Mouse (Mus musculus) stomach, postnatal 0 days (tissue): ENCODE measurements around the gene Gm614. TPM values are rescaled to one million over a fixed set of nuclear protein-coding genes. Genes with fewer than 3 reads are reported as not detected.

Experiments
- ATAC-seq: fragments of 200-750 bp; cut with Nextera tagmentation; 2 replicates; pipeline ENCODE4 v1.8.0; 2017; ENCODE audit not compliant: low FRiP score, low TSS enrichment
- DNase-seq: peaks from one replicate; pipeline ENCODE4 v3.0.0-alpha.2; 2016; ENCODE audit warnings: low spot score
- H3K27ac ChIP-seq: fragments of 300-500 bp; sonication (generic); replicated peaks from 2 replicates; pipeline ENCODE4 v1.5.1; 2014; ENCODE audit warnings: mild to moderate bottlenecking, control low read depth
- H3K27me3 ChIP-seq: fragments of 300-500 bp; sonication (generic); 2 replicates; pipeline ENCODE4 v1.6.1; 2014; ENCODE audit warnings: low read length; ENCODE audit not compliant: control insufficient read depth, insufficient read depth
- H3K36me3 ChIP-seq: fragments of 300-500 bp; sonication (generic); 2 replicates; pipeline ENCODE4 v1.6.1; 2014; ENCODE audit warnings: low read length, mixed read lengths; ENCODE audit not compliant: control insufficient read depth, insufficient read depth
- H3K4me1 ChIP-seq: fragments of 300-500 bp; sonication (generic); replicated peaks from 2 replicates; pipeline ENCODE4 v1.6.1; 2014; ENCODE audit warnings: antibody characterized with exemption; ENCODE audit not compliant: control insufficient read depth, insufficient read depth
- H3K4me2 ChIP-seq: fragments of 300-500 bp; sonication (generic); replicated peaks from 2 replicates; pipeline ENCODE4 v1.6.1; 2014; ENCODE audit warnings: low read depth, mild to moderate bottlenecking, control low read depth, moderate library complexity
- H3K4me3 ChIP-seq: fragments of 300-500 bp; sonication (generic); 2 replicates; pipeline ENCODE4 v1.5.1; 2014; ENCODE audit warnings: low read depth, low read length, control low read depth
- H3K9ac ChIP-seq: fragments of 300-500 bp; sonication (generic); 2 replicates; pipeline ENCODE4 v1.6.1; 2014; ENCODE audit warnings: mild to moderate bottlenecking, low read length, control low read depth, mixed read lengths
- H3K9me3 ChIP-seq: fragments of 300-500 bp; sonication (generic); 2 replicates; pipeline ENCODE4 v1.6.1; 2016; ENCODE audit warnings: low read length; ENCODE audit not compliant: control insufficient read depth
- CTCF ChIP-seq: IDR thresholded peaks from 2 replicates; pipeline ENCODE4 v1.5.1; 2016; ENCODE audit warnings: antibody characterized with exemption, low read depth, mild to moderate bottlenecking, moderate library complexity
- EP300 ChIP-seq: optimal IDR thresholded peaks from 2 replicates; pipeline ENCODE3; 2016; ENCODE audit warnings: antibody characterized with exemption
- WGBS: fragments of 180-500 bp; shearing (Covaris S2); extraction: QIAGEN DNeasy Blood & Tissue Kit; methylation state at CpG from one replicate; pipeline ENCODE4 v1.1.7; 2014; 5-methylcytosine and 5-hydroxymethylcytosine counted together
- polyA plus RNA-seq: library from polyadenylated mRNA; unstranded; fragments of >200 nt; fragmentation: Nextera tagmentation; extraction: Ambion mirVana; gene quantifications from 2 replicates; pipeline ENCODE4 v1.2.1, GENCODE M21; 2015

Gene Gm614
- not detected in 2 replicates for polyA plus RNA-seq

DNA sequence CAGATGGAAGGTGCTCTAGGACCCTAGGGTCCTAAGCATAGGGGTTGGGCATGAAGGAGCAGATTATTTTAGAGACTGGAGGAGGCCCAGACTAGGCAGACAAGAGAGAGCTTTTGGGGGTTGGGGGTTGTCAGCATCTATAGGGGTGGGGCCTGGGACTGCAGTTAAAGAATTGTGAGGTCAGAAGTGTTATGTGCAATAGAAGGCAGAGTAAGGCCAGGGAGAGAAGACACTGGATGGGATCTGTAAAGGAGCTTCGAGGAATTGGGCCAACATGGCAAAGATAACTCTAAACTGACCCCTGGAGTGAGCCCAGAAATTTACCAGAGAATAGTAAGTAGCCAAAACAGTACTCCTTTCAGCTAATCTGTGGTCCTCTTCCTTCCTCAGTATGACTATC, at the start of gene Gm614:
TSS of gene Gm614 (minus strand) at position 101 of the 400 bp plus-strand sequence.
- no peak within 1 kb of the TSS for H3K9ac ChIP-seq
- TF ChIP-seq EP300 (no peak), CTCF (no peak)
- H3K4me1 ChIP-seq, result no peaks in the 10 kb centered on the region
- no peak within 1 kb of the TSS for H3K4me2 ChIP-seq
- no peaks in the 10 kb centered on the region for H3K36me3 ChIP-seq
- WGBS, result 100% methylated on average over 1 of the region's 1 CpGs
- H3K27me3 ChIP-seq, result no peaks in the 10 kb centered on the region
- H3K27ac ChIP-seq, result no peak within 1 kb of the TSS
- no peaks in the 10 kb centered on the region for H3K9me3 ChIP-seq
- H3K4me3 ChIP-seq, result no peak within 1 kb of the TSS
- ATAC-seq (no peak), DNase-seq (no peak)

DNA sequence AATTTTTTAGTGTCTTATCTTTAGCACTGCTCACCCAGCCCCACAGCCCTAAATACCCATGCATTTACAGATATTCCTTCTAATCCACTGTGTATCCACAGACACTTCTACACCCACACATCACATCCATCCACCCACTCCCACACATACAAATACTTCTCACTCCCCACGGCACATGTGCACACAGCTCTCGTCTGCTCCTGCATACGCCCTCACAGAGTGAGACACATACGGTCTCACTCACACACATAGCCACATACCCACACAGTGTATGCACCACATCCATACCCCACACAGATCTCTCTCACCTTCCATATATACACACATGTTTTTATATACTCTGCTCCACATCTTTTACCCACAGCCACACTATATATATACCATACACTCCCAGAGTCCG, 45.5 kb upstream of the Gm614 start:
- ATAC-seq (no peak), DNase-seq (no peak)
- TF ChIP-seq EP300, result no peak
- no peak for TF ChIP-seq CTCF
- Histone ChIP-seq H3K4me3 (no peak overlapping the region), H3K27ac (no peak overlapping the region), H3K9me3 (no peaks in the 10 kb centered on the region), H3K36me3 (no peaks in the 10 kb centered on the region), H3K27me3 (no peaks in the 10 kb centered on the region), H3K9ac (no peak overlapping the region), H3K4me1 (no peaks in the 10 kb centered on the region), H3K4me2 (no peak overlapping the region)
- 91% methylated on average over 5 of the region's 5 CpGs for WGBS

DNA sequence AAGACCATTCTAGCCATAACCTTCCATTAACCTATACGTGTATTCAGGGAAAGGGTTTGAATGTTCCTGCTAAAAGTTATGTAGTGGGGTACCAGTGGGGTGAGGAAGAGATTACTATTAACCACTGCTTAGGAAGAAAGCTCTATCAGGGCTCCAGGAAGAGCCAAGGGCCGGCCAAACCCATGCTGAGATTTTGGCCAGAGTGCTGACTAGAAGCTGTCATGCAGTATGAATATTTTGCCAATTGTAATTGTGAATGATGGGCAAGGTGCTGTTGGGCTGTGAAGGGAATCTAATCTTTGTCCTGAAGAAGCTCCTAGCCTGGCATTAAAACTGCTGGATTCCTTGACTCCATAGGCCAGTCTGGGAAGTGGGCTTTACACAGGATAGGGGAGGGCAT, 40.9 kb upstream of the Gm614 start:
- H3K36me3 ChIP-seq, result no peaks in the 10 kb centered on the region
- H3K9me3 ChIP-seq, result no peaks in the 10 kb centered on the region
- H3K4me1 ChIP-seq, result no peaks in the 10 kb centered on the region
- H3K9ac ChIP-seq, result no peak overlapping the region
- H3K4me3 ChIP-seq, result no peak overlapping the region
- 69% methylated on average over 2 of the region's 2 CpGs for WGBS
- DNase-seq (no peak), ATAC-seq (no peak)
- no peak overlapping the region for H3K27ac ChIP-seq
- H3K27me3 ChIP-seq, result no peaks in the 10 kb centered on the region
- H3K4me2 ChIP-seq, result no peak overlapping the region
- TF ChIP-seq CTCF, result no peak
- TF ChIP-seq EP300, result no peak

DNA sequence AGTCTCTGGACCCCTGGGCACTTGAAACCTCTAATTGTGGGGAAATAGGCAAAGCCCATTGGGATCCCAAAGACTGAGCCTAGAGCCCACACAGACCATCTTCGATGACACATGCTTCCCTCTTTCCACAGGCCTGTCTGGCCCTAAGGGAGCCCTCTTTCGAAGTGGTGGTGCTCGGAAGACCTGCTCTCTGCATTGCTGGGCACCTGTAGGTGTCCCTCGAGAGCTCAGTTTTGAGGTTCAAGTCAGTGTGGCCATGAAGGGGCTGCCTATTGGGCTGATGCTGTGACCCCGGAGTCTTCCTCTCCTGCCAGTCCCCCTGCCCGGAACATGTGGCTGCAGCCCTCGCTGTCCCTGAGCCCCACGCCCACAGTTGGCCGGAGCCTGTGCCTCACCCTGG, 37.9 kb upstream of the Gm614 start:
- TF ChIP-seq EP300 (no peak), CTCF (no peak)

DNA sequence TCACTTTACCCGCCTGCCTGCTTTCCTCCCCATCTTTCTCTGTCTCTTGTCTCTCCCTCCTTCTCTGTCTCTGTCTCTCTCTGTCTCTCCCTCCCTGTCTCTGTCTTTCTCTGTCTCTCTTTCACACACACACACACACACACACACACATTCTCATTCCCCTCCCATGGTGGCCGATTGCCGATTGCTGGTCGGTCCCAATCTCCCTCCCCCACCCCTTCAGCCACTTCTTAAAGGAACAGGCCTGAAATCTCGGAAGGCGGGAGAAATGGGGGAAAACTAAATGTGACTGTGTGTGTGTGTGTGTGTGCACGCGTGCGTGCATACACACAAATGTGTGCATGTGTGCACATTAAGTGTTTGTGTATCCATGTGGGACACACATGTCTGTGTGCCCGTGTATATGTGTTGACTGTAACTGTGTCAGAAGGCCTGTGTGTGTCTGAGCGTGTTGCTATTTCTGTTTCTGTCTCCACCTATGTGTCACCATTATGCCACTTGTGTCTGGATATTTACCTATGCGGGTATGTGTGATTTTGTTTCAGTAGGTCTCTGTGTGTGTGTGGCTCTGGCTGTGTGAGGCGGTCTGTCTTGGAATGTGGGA, 36.7 kb upstream of the Gm614 start:
- WGBS, result 32% methylated on average over 13 of the region's 13 CpGs

More for the DNA sequence above, 37.9 kb upstream of the Gm614 start:
- Histone ChIP-seq H3K27ac (no peak overlapping the region), H3K4me2 (no peak overlapping the region), H3K4me3 (no peak overlapping the region), H3K36me3 (no peaks in the 10 kb centered on the region), H3K9me3 (no peaks in the 10 kb centered on the region), H3K9ac (no peak overlapping the region), H3K27me3 (no peaks in the 10 kb centered on the region), H3K4me1 (no peaks in the 10 kb centered on the region)
- no peak for DNase-seq
- WGBS, result 82% methylated on average over 9 of the region's 9 CpGs
- no peak for ATAC-seq

More for the DNA sequence above, 36.7 kb upstream of the Gm614 start:
- Histone ChIP-seq H3K9me3 (no peaks in the 10 kb centered on the region), H3K9ac (no peak overlapping the region), H3K36me3 (no peaks in the 10 kb centered on the region), H3K4me1 (no peaks in the 10 kb centered on the region), H3K27me3 (no peaks in the 10 kb centered on the region), H3K4me2 (peak overlapping the region; percentile 54), H3K27ac (no peak overlapping the region), H3K4me3 (peak overlapping the region; percentile 13; the same call in 1 of the 2 replicates)
- TF ChIP-seq CTCF, result no peak
- TF ChIP-seq EP300, result no peak
- DNase-seq (peak; percentile 26), ATAC-seq (peak; percentile 24; the same call in 1 of the 2 replicates)
